Mouse (Mus musculus) CD4-positive naive resting alpha-beta T cell, adult 57 days (primary cell): Measurements from ENCODE around the gene Fhl2. TPM values are rescaled to one million over a fixed set of nuclear protein-coding genes. Genes with fewer than 3 reads are reported as not detected.

ENCODE experiments used
- total RNA-seq: library from RNA; stranded (reverse); gene quantifications from one replicate; pipeline ENCODE4 v1.2.4, GENCODE M21; 2023

The Fhl2 gene
- 3.2 TPM for total RNA-seq

DNA sequence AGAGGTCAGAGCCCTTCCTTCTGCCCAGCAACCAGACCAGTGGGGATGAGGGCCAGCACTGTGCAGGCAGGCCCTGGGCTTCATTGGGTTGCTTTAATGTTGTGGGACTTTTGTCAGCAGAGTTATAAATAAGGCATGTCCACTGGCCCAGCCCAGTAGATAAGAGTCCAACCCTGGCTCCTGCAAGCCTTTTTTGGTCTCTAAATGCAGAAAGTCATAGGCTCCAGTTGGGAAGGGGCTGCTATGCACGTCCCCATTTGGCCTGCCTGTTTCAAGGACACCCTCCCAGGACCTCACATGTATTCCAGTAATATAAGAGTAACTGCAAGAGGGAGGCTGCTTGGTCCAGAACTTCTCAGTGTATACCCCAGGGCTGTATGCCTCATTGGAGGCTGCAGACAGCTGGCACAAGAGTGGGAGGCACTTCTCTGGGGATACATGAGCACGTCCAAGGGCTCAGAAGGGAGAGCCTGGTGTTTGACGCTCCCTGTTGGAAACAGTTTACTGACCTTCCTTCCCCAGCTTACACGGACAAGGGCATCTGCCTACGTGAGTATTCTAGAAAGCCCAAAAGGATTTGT lies at the start of gene Fhl2:
Gene Fhl2 (minus strand): TSS at position 324 of the 581 bp plus-strand sequence.

DNA sequence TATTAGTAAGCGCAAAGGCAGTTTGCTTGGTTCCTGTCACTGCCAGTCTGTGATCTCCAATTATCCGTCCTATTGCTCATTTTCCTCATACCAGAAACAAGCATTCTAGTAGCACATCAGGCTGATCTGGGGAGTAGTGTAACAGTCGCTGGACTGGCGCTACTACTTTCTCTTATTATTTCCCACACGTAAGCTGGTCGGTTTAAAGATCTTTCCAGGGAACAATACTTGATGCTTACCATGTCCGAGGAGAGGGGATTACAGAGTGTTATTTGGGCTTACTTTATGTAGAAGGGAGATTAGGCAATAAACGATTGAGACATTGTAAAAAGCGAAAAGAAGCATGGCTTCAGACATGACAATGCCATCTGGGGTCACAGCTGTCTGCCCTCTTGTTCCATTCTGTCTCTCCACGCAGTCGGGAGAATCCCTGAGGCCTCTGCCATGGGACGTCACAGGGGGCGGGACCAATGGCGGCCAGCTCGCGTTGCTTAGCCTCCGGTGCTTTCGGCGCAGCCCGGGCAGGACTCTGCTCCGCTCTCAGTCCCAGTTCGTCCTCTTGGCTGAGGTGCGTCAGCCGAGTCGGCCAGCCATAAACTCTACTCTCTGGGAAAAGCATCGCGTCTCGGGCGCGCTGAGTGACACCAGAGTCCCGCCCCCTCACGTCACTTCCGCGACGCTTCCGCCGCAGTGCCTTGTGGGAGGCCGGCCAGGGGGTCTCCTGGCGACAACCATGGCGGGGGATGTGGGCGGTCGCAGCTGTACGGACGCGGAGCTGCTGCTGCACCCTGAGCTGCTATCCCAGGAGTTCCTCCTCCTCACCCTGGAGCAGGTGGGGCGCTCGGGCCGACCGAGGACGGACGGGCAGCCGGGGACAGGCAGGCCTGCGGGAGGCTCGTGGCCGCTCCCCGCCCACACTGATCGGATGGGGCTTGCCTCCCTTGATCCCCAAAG lies 98.5 kb downstream of the Fhl2 start, which contains the start of the genes Tgfbrap1 and AI597479:
Gene Tgfbrap1 (minus strand): TSS at position 607 of the 954 bp plus-strand sequence.
Gene AI597479 (plus strand): TSS at position 680 of the 954 bp plus-strand sequence.

Other genes with a start within 250 kb of the Fhl2 start
- gene Gpr45, start 244.1 kb downstream of the Fhl2 start, total RNA-seq, result not detected
- 30.0 TPM for gene Tgfbrap1, start 98.3 kb downstream of the Fhl2 start, total RNA-seq
- 8.5 TPM for gene AI597479, start 98.3 kb downstream of the Fhl2 start, total RNA-seq
- 49.1 TPM for gene Nck2, start 247.6 kb upstream of the Fhl2 start, total RNA-seq